Mouse (Mus musculus): ENCODE measurements at regions not wholly inside any gene's neighbourhood (a gene's known extent, or its start where the extent isn't known, plus 50 kb on each side); places are given as distances from the start of the nearest gene placed in this dataset.

GRCm38 (mm10) chr7:40257733-40258376 lies 640.3 kb upstream of the Vstm2b start:
- CTCF ChIA-PET = no interaction called here

DNA sequence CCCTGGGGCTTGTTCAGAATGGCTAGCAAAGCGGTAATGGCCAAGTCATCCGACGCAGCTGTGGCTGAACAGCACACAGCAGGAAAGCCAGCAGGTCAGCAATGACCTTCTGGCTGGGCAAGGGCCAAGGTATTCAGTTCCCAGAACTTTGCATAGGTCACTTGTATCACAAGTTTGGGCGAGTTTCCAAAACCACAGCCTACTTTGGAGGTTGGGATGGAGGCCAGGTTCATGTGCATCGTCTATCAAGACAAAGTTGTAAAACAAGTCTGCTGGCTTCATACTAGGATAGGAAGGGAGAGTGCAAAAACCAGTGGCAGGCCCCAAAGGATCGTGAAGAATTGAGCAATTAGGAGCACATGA lies 639.8 kb upstream of the Vstm2b start:
- CTCF ChIA-PET = no interaction called here

- CTCF ChIA-PET = no interaction called here
Observed at GRCm38 (mm10) chr7:40273459-40274072, 624.6 kb upstream of the Vstm2b start.

GRCm38 (mm10) chr7:40275078-40275477 lies 623.0 kb upstream of the Vstm2b start:
- CTCF ChIA-PET = no interaction called here

DNA sequence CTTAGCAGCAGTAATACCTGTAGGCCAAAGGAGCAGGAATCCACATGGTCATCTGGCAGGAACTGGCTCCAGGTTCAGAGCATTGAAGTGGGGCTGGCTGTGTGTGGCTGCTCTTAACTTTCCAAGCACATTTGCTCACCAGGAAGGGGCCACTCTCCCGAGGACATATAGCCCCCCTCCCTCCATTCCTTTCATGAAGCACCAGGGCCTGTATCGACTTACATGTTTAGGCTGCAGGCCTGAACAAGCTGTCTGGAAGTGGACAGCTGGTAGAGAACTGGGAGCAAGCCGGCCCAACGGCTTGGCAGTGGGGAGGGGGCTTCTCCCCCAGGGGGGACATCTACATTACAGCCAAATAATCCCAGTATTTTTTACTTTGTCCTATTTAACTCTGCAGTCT lies 622.5 kb upstream of the Vstm2b start:
- CTCF ChIA-PET = no interaction called here

DNA sequence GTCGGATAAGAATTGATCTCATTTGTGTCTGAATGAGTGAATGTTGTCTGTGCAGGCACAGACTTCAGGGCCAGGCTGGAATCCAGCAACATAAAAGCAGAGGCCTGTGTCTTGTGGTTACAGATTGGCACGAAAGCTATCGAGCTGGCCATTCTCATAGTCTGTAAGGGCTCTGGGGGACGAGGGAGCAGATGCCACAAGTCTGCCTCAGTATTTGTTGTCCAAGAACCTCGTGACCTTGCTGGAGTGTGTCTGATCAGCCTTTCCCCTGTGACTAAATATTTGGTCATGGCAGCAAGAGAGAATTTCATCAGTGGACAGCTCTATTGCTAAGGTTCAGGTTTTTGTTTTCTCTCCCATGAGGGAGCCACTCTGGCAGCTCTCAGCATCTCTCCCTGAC lies 622.0 kb upstream of the Vstm2b start:
- CTCF ChIA-PET = interaction anchor here (0.6 kb wide), 1 partner anchor 603 kb away, joined by 5 read pairs; no protein-coding TSS in a partner anchor

DNA sequence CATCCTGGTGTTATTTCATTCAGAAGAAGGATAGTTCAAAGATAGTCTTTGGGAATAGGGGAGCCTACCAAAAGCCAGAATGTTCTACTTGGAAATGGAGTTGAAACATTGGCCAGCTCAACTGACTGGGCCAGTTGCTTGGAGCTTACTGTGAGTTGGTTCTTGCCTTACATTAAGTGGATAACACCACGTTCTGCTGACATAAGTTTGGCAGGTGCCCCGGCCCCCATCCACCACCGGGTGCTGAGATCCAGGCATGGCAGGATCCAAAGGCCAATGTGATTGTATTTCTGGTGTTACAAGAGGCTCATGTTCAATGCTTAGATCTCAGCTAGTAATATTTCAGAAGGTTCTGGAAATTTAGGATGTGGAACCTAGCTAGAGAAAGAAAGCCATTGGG lies 608.0 kb upstream of the Vstm2b start:
- CTCF ChIA-PET = no interaction called here

GRCm38 (mm10) chr7:40310558-40310957 lies 587.6 kb upstream of the Vstm2b start:
- CTCF ChIA-PET = no interaction called here

GRCm38 (mm10) chr7:40321171-40321570 lies 577.0 kb upstream of the Vstm2b start:
- CTCF ChIA-PET = no interaction called here

DNA sequence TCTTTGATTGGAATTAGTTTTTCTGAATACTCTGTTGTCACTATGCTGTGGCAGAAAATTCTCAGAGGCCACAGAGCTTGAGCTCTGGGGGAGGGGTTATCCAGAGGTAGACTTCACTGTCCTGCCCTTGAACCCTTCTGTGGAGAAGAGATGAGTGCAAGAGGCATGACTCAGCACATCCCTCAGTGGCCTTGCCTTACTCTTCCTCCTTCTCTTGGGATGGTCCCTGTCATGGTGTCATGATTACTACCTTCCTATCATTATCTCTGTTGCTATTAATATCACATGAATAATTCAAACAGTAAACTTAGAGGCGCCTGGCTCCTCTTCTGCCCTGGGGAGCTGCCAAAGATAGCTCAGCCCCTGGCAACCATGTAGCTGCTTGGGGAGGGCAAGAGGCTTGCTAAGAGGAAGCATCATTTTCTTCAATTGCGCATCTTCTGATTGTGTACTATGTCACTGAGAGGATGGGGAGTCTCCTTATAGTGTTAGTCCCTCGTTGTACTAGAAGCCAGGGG lies 572.9 kb upstream of the Vstm2b start:
- CTCF ChIA-PET = no interaction called here

DNA sequence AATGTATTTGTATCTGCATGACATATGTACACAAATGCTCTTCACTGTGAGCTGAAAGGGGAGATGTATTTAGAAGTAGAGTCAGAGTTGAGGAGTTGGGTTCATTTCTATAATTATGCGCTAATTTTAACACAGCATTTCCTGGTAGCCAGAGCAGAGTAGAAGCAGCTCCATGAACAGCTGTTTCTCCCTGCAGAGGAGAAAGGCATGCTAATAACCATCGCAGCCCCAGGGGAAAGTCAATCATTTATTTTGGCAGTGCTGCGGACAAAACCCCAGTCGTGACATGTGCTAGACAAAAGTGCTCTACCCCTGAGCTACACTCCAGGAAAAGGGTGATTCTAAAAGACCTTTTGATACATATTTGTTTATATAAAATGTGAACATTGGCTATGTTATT lies 565.7 kb upstream of the Vstm2b start:
- CTCF ChIA-PET = no interaction called here

GRCm38 (mm10) chr7:40352306-40352705 lies 545.8 kb upstream of the Vstm2b start:
- CTCF ChIA-PET = no interaction called here

GRCm38 (mm10) chr7:40362719-40363118 lies 535.4 kb upstream of the Vstm2b start:
- CTCF ChIA-PET = no interaction called here

GRCm38 (mm10) chr7:40372713-40373112 lies 525.4 kb upstream of the Vstm2b start:
- CTCF ChIA-PET = no interaction called here

DNA sequence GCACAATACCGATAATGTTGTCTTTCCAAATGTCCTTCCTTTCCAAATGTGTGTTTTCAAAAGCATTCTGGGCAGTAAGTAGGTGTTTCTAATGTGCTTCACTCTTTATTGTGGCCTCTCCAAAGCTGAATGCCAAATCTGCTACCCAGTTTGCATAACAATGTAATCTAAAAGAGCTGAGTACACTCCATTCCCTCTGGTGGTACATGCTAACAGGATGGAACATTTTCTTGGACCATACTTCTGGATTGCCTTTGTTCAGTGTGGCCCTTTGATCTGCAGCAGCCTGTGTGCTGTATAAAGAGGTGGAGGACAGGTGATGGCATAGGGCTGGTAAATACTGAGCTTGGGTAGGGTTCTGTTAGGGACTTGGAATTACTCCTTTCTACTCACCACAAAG lies 520.3 kb upstream of the Vstm2b start:
- CTCF ChIA-PET = no interaction called here

GRCm38 (mm10) chr7:40381244-40381643 lies 516.9 kb upstream of the Vstm2b start:
- CTCF ChIA-PET = no interaction called here

DNA sequence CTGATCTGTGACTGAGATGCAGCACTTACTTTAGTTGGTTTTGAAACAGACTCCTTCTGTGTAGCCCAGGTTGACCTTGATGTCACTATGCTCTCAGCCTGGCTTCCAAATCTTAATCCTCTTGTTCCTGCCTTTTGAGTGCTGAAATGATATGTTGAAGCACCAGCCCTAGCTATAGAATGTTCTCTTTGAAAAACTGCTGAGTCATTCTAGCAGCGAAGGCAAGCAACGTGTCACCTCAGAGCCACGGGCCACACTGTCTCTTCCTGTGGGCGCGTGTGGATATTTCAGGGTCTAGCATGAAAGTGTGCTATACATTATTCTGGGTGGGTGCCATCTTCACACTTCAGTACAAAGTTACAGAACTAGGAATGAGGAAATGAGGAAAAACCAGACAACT lies 510.0 kb upstream of the Vstm2b start:
- CTCF ChIA-PET = no interaction called here

- CTCF ChIA-PET = no interaction called here
Observed at GRCm38 (mm10) chr7:40389795-40390194, 508.3 kb upstream of the Vstm2b start.

- CTCF ChIA-PET = no interaction called here
Observed at GRCm38 (mm10) chr7:40390927-40391326, 507.2 kb upstream of the Vstm2b start.

- CTCF ChIA-PET = no interaction called here
Observed at GRCm38 (mm10) chr7:40391626-40392025, 506.5 kb upstream of the Vstm2b start.

GRCm38 (mm10) chr7:40392207-40392606 lies 505.9 kb upstream of the Vstm2b start:
- CTCF ChIA-PET = no interaction called here

GRCm38 (mm10) chr7:40392699-40393098 lies 505.4 kb upstream of the Vstm2b start:
- CTCF ChIA-PET = no interaction called here

- CTCF ChIA-PET = no interaction called here
Observed at GRCm38 (mm10) chr7:40398266-40398665, 499.9 kb upstream of the Vstm2b start.

- CTCF ChIA-PET = no interaction called here
Observed at GRCm38 (mm10) chr7:40419332-40419731, 478.8 kb upstream of the Vstm2b start.

All from spleen, embryonic (tissue).